Mouse (Mus musculus) thymus, adult 2 months (tissue): ENCODE measurements at regions not wholly inside any gene's neighbourhood (a gene's known extent, or its start where the extent isn't known, plus 50 kb on each side); places are given as distances from the start of the nearest gene placed in this dataset.

ENCODE experiments used
- DNase-seq: peaks from one replicate; pipeline ENCODE4 v3.0.0; 2021
- H3K27ac ChIP-seq: fragments of 200-500 bp; 2 replicates; pipeline ENCODE4 v1.5.1; 2012; ENCODE audit warnings: low read length, control low read depth; ENCODE audit not compliant: control insufficient read depth, insufficient read depth
- H3K27me3 ChIP-seq: fragments of 200-500 bp; 2 replicates; pipeline ENCODE4 v1.6.1; 2012; ENCODE audit warnings: mild to moderate bottlenecking, low read length, moderate library complexity, mixed read lengths; ENCODE audit not compliant: control insufficient read depth, insufficient read depth
- H3K36me3 ChIP-seq: fragments of 200-500 bp; 2 replicates; pipeline ENCODE4 v1.6.1; 2012; ENCODE audit warnings: mild to moderate bottlenecking, low read length, moderate library complexity; ENCODE audit not compliant: control insufficient read depth, insufficient read depth
- H3K4me1 ChIP-seq: fragments of 200-500 bp; replicated peaks from 2 replicates; pipeline ENCODE4 v1.6.1; 2012; ENCODE audit warnings: low read length; ENCODE audit not compliant: control insufficient read depth, insufficient read depth
- H3K4me3 ChIP-seq: fragments of 200-500 bp; 2 replicates; pipeline ENCODE4 v1.5.1; 2012; ENCODE audit warnings: mild to moderate bottlenecking, low read length, control low read depth, moderate library complexity; ENCODE audit not compliant: control insufficient read depth, insufficient read depth
- CTCF ChIP-seq: fragments of 200-500 bp; IDR thresholded peaks from 2 replicates; pipeline ENCODE4 v1.5.1; 2012; ENCODE audit warnings: mild to moderate bottlenecking, control low read depth, low read length, moderate library complexity, borderline replicate concordance; ENCODE audit not compliant: control insufficient read depth, poor library complexity, insufficient read depth; ENCODE audit errors: extremely low read depth
- POLR2A ChIP-seq: fragments of 200-500 bp; IDR thresholded peaks from 2 replicates; pipeline ENCODE4 v1.6.1; 2012; ENCODE audit warnings: mild to moderate bottlenecking, low read length, control low read depth, moderate library complexity; ENCODE audit not compliant: control insufficient read depth, poor library complexity, insufficient read depth; ENCODE audit errors: extremely low read depth
- WGBS: fragments of 180-500 bp; shearing (Covaris S2); methylation state at CpG from one replicate; pipeline ENCODE4 v1.1.7; 2018; 5-methylcytosine and 5-hydroxymethylcytosine counted together

GRCm38 (mm10) chr12:54256506-54257128 lies 53.0 kb upstream of the Egln3 start:
- Histone ChIP-seq H3K36me3 (no peaks in the 10 kb centered on the region), H3K27me3 (no peaks in the 10 kb centered on the region), H3K4me1 (peaks cover 8% of the 10 kb centered on the region), H3K27ac (no peak overlapping the region), H3K4me3 (no peak overlapping the region)
- peak; percentile 22 for DNase-seq
- WGBS = 26% methylated on average over 6 of the region's 6 CpGs
- TF ChIP-seq CTCF (no peak), POLR2A (no peak)
